In genomic region chr2:146839303-146840030, GRCm38 (mm10) we compare ENCODE assay signal across 9 mouse cellular contexts. TPM values are rescaled to one million over a fixed set of nuclear protein-coding genes. Genes with fewer than 3 reads are reported as not detected.
DNase-seq lines count a peak whose midpoint lies in the region; ATAC-seq and TF ChIP-seq lines count a peak whose summit lies in the region.
"Had no signal": no experiment of that assay in that cellular context is flagged by ENCODE, and none has a peak within 500 bp of the region (broad histone marks: within the 10 kb centered on the region; RNA-seq: fewer than 3 reads in every experiment).

No protein-coding gene starts in this region.

- no peak for DNase-seq in heart, postnatal 25 days (ENCODE audit: low spot score)
- DNase-seq in ES-E14 (ENCODE audit: low read depth, low spot score) = no peak
- DNase-seq in forebrain, embryonic 11.5 days (ENCODE audit: low spot score) = peak; percentile 61
- DNase-seq in midbrain, embryonic 10.5 days (ENCODE audit: low spot score) = peak; percentile 58
- no peak for DNase-seq in thymus, postnatal 14 days
- DNase-seq in cerebellum, adult 11 months = no peak
- no peak for DNase-seq in adrenal gland, postnatal 14 days

- H3K36me3 ChIP-seq in heart, embryonic 15.5 days = no peaks in the 10 kb centered on the region
- H3K36me3 ChIP-seq in ES-E14 (ENCODE audit: control insufficient read depth, insufficient read depth, low read length, poor library complexity, severe bottlenecking) = no peaks in the 10 kb centered on the region
- H3K36me3 ChIP-seq in forebrain, embryonic 11.5 days (ENCODE audit: control insufficient read depth, insufficient read depth, low read length) = no peaks in the 10 kb centered on the region
- H3K36me3 ChIP-seq in midbrain, embryonic 10.5 days = no peaks in the 10 kb centered on the region

- in situ Hi-C loops in ES-E14 (cut with MboI; ENCODE audit: low sequenced_read_pairs in 2 of 2, unreplicated experiment in 2 of 2) = loop anchor here (5.0 to 25.0 kb wide), 5 partner anchors 343 to 1205 kb away; partner anchors contain the start of genes Foxa2 (in 1 of the 2) and Pax1 (in 1 of the 2)

- peaks cover 85% of the 10 kb centered on the region for H3K27me3 ChIP-seq in heart, embryonic 15.5 days
- H3K27me3 ChIP-seq in forebrain, embryonic 11.5 days (ENCODE audit: control insufficient read depth, insufficient read depth, low read length) = peaks cover 84% of the 10 kb centered on the region
- H3K27me3 ChIP-seq in midbrain, embryonic 10.5 days (ENCODE audit: low read depth, poor library complexity, severe bottlenecking) = peaks cover 97% of the 10 kb centered on the region

- no peaks in the 10 kb centered on the region for H3K9me3 ChIP-seq in heart, embryonic 15.5 days (replicated peaks)
- H3K9me3 ChIP-seq in ES-E14 (ENCODE audit: control insufficient read depth, insufficient read depth, low read depth, low read length) = no peaks in the 10 kb centered on the region
- H3K9me3 ChIP-seq in forebrain, embryonic 11.5 days (ENCODE audit: control insufficient read depth, low read length) = no peaks in the 10 kb centered on the region
- H3K9me3 ChIP-seq in midbrain, embryonic 10.5 days (replicated peaks) = no peaks in the 10 kb centered on the region

- intact Hi-C loops in heart, postnatal 25 days (cut with DNase I) = loop anchor here (5.0 to 10.0 kb wide), 2 partner anchors 248 to 345 kb away; partner anchors contain the start of gene Nkx2-4

- peak overlapping the region; percentile 43 for H3K4me2 ChIP-seq in heart, embryonic 15.5 days
- H3K4me2 ChIP-seq in forebrain, embryonic 11.5 days (ENCODE audit: low read depth, low read length, severe bottlenecking) = peak overlapping the region; percentile 31

- peak overlapping the region; percentile 22 for H3K4me3 ChIP-seq in heart, embryonic 15.5 days
- peak overlapping the region; percentile 55 to 62 for H3K4me3 ChIP-seq in ES-E14 (ENCODE audit: insufficient read depth in 1 of 2, low read depth in 1 of 2, low read length in 2 of 2, poor library complexity in 1 of 2, severe bottlenecking in 1 of 2)
- peak overlapping the region; percentile 21; the same call in 1 of the 2 replicates for H3K4me3 ChIP-seq in forebrain, embryonic 11.5 days (ENCODE audit: low read depth, low read length)
- peak overlapping the region; percentile 49 for H3K4me3 ChIP-seq in midbrain, embryonic 10.5 days
- H3K4me3 ChIP-seq: left cerebral cortex, adult 2 months had no signal

- no peak for ATAC-seq in heart, embryonic 15.5 days (replicated peaks; ENCODE audit: insufficient number of reproducible peaks, insufficient read depth, low FRiP score, low read depth)
- no peak for ATAC-seq in forebrain, embryonic 11.5 days (replicated peaks; ENCODE audit: low FRiP score)

- H3K27ac ChIP-seq in heart, embryonic 15.5 days = no peak overlapping the region
- H3K27ac ChIP-seq in ES-E14 (ENCODE audit: insufficient read depth, low read depth, low read length, poor library complexity, severe bottlenecking) = peak overlapping the region; percentile 1; the same call in 1 of the 2 replicates
- no peak overlapping the region for H3K27ac ChIP-seq in forebrain, embryonic 11.5 days (ENCODE audit: low read depth, low read length)
- H3K27ac ChIP-seq in midbrain, embryonic 10.5 days (replicated peaks) = peak overlapping the region; percentile 67
- H3K27ac ChIP-seq: left cerebral cortex, adult 2 months had no signal

- no peak overlapping the region for H3K9ac ChIP-seq in heart, embryonic 15.5 days
- no peak overlapping the region; the same call in 1 of the 2 replicates for H3K9ac ChIP-seq in ES-E14 (ENCODE audit: insufficient read depth, low read depth, low read length, poor library complexity, severe bottlenecking)
- peak overlapping the region; percentile 18; the same call in 1 of the 2 replicates for H3K9ac ChIP-seq in forebrain, embryonic 11.5 days (ENCODE audit: low read length)

- H3K4me1 ChIP-seq in heart, embryonic 15.5 days (replicated peaks) = peaks cover 19% of the 10 kb centered on the region
- peaks cover 15 to 21% of the 10 kb centered on the region in 2 experiments for H3K4me1 ChIP-seq in ES-E14 (ENCODE audit: control insufficient read depth in 2 of 2, insufficient read depth in 2 of 2, low read length in 2 of 2, poor library complexity in 1 of 2)
- H3K4me1 ChIP-seq in forebrain, embryonic 11.5 days (replicated peaks; ENCODE audit: control insufficient read depth, insufficient read depth, low read length) = peaks cover 17% of the 10 kb centered on the region
- peaks cover 46% of the 10 kb centered on the region for H3K4me1 ChIP-seq in midbrain, embryonic 10.5 days

- WGBS in heart, embryonic 15.5 days = 3% methylated on average over 36 of the region's 36 CpGs
- WGBS in forebrain, embryonic 11.5 days = 3% methylated on average over 36 of the region's 36 CpGs
- WGBS in midbrain, embryonic 10.5 days = 2% methylated on average over 36 of the region's 36 CpGs

TF ChIP-seq in ES-E14, 5 proteins besides CTCF, POLR2A, EP300 and RAD21:
- TF ChIP-seq HCFC1 (IDR thresholded peaks at IDR 0.05; ENCODE audit: borderline replicate concordance, insufficient read depth, low read length) = no peak
- no peak for TF ChIP-seq MAFK (IDR thresholded peaks at IDR 0.05; ENCODE audit: insufficient read depth, low read depth, low read length)
- no peak for TF ChIP-seq ZNF384 (IDR thresholded peaks at IDR 0.05; ENCODE audit: low read depth, low read length)
- TF ChIP-seq CHD2 (IDR thresholded peaks at IDR 0.05; ENCODE audit: low read depth, low read length) = no peak
- no peak for TF ChIP-seq ZC3H11A (IDR thresholded peaks at IDR 0.05; ENCODE audit: borderline replicate concordance, low read depth, low read length)

RNA-seq across cellular contexts. Expression of gene Kiz, which starts 16.2 kb away (rescaled TPM):
- polyA plus RNA-seq in heart, embryonic 15.5 days (2015; fragmentation: Nextera tagmentation; extraction: Ambion mirVana) = 27.9 and 30.2 TPM in 2 replicates
- total RNA-seq in heart, postnatal 25 days (2021) = 10 to 100 TPM; 74.7 to 84.6 TPM
- 6.3 and 8.5 TPM in 2 replicates for total RNA-seq in ES-E14 (2012; rRNA removed)
- polyA plus RNA-seq in forebrain, embryonic 11.5 days (2014; fragmentation: Nextera tagmentation; extraction: Ambion mirVana) = 28.2 and 29.7 TPM in 2 replicates
- polyA plus RNA-seq in midbrain, embryonic 10.5 days (2016; fragmentation: Nextera tagmentation; extraction: Ambion mirVana) = 32.2 and 33.7 TPM in 2 replicates
- 35.2 and 42.5 TPM in 2 replicates for total RNA-seq in adrenal gland, postnatal 14 days (2021)

Comparison
In these comparisons a context has a peak if more than half of its experiments do, and no peak if none do; other contexts are left out.
1. H3K27ac ChIP-seq: peak in ES-E14 (single experiment) and midbrain, embryonic 10.5 days (single experiment); none in heart, embryonic 15.5 days (single experiment) and forebrain, embryonic 11.5 days (single experiment).
2. DNase-seq: peak in forebrain, embryonic 11.5 days (single experiment) and midbrain, embryonic 10.5 days (single experiment); none in heart, postnatal 25 days (single experiment), ES-E14 (single experiment), thymus, postnatal 14 days (single experiment), cerebellum, adult 11 months (single experiment) and adrenal gland, postnatal 14 days (single experiment).
3. Peak in every context shown above with its lines, with median percentiles within 50 percentile points of each other: H3K4me3 ChIP-seq.